Mouse (Mus musculus): Measurements from ENCODE around the gene Pik3cg.
A peak's percentile ranks its signal among the peaks of the same experiment; 100 is the strongest.

Gene Pik3cg

GRCm38 (mm10) chr12:32143151-32143550, 65.3 kb downstream of the Pik3cg start:
- DNase-seq (ENCODE audit: low spot score): no peak

- DNase-seq (ENCODE audit: low spot score): no peak
These were observed 66.7 kb downstream of the Pik3cg start for GRCm38 (mm10) chr12:32141766-32142165.

GRCm38 (mm10) chr12:32138831-32139230, 69.6 kb downstream of the Pik3cg start:
- DNase-seq (ENCODE audit: low spot score): no peak

- no peak for DNase-seq (ENCODE audit: low spot score)
These were observed 70.1 kb downstream of the Pik3cg start for GRCm38 (mm10) chr12:32138362-32138761.

GRCm38 (mm10) chr12:32137542-32137941, 70.9 kb downstream of the Pik3cg start:
- DNase-seq (ENCODE audit: low spot score): no peak

GRCm38 (mm10) chr12:32127599-32128507, 80.6 kb downstream of the Pik3cg start:
- no peak for DNase-seq (ENCODE audit: low spot score)

GRCm38 (mm10) chr12:32127158-32127557, 81.3 kb downstream of the Pik3cg start:
- DNase-seq (ENCODE audit: low spot score): no peak

GRCm38 (mm10) chr12:32124456-32124855, 84.0 kb downstream of the Pik3cg start:
- no peak for DNase-seq (ENCODE audit: low spot score)

- no peak for DNase-seq (ENCODE audit: low spot score)
These were observed 84.4 kb downstream of the Pik3cg start for GRCm38 (mm10) chr12:32124030-32124429.

GRCm38 (mm10) chr12:32123559-32123958, 84.9 kb downstream of the Pik3cg start:
- DNase-seq (ENCODE audit: low spot score): peak; percentile 64

Measured in adipocyte (in vitro differentiated cells).